Mouse (Mus musculus) spleen, adult 12 weeks (tissue): ENCODE data around the gene Copb1.
"Not testable (repeated sequence)": the region's sequence is repeated elsewhere in the genome, so short reads cannot be mapped to it uniquely, and the experiment has no call there.

Source experiments
- DNase-seq: peaks from one replicate; pipeline ENCODE4 v3.0.0; 2022; ENCODE audit warnings: low spot score

The Copb1 gene

GRCm38 (mm10) chr7:114216908-114217307 lies 37.6 kb downstream of the Copb1 start:
- no peak for DNase-seq

- no peak for DNase-seq
Measured at GRCm38 (mm10) chr7:114214385-114214784, 40.1 kb downstream of the Copb1 start.

- DNase-seq: no peak
Measured at GRCm38 (mm10) chr7:114213537-114213936, 41.0 kb downstream of the Copb1 start.

- no peak for DNase-seq
Measured at GRCm38 (mm10) chr7:114210618-114211017, 43.9 kb downstream of the Copb1 start.

- DNase-seq: no peak
Measured at GRCm38 (mm10) chr7:114209841-114210240, 44.7 kb downstream of the Copb1 start.

- no peak for DNase-seq
Measured at GRCm38 (mm10) chr7:114203491-114204359, 50.8 kb downstream of the Copb1 start.

- no peak for DNase-seq
Measured at GRCm38 (mm10) chr7:114202972-114203404, 51.5 kb downstream of the Copb1 start.

- no peak for DNase-seq
Measured at GRCm38 (mm10) chr7:114200651-114201050, 53.9 kb downstream of the Copb1 start.

- DNase-seq: no peak
Measured at GRCm38 (mm10) chr7:114199428-114200110, 54.9 kb downstream of the Copb1 start.

- DNase-seq: no peak
Measured at GRCm38 (mm10) chr7:114198252-114198651, 56.3 kb downstream of the Copb1 start.

GRCm38 (mm10) chr7:114196588-114196987 lies 57.9 kb downstream of the Copb1 start:
- DNase-seq: not testable (repeated sequence)

GRCm38 (mm10) chr7:114194788-114195187 lies 59.7 kb downstream of the Copb1 start:
- DNase-seq: not testable (repeated sequence)

GRCm38 (mm10) chr7:114194224-114194623 lies 60.3 kb downstream of the Copb1 start:
- no peak for DNase-seq

- no peak for DNase-seq
Measured at GRCm38 (mm10) chr7:114193284-114194067, 61.0 kb downstream of the Copb1 start.

GRCm38 (mm10) chr7:114192581-114192980 lies 61.9 kb downstream of the Copb1 start:
- DNase-seq: no peak

- DNase-seq: no peak
Measured at GRCm38 (mm10) chr7:114183416-114183815, 71.1 kb downstream of the Copb1 start.

- no peak for DNase-seq
Measured at GRCm38 (mm10) chr7:114182708-114183107, 71.8 kb downstream of the Copb1 start.

GRCm38 (mm10) chr7:114181391-114181790 lies 73.1 kb downstream of the Copb1 start:
- DNase-seq: no peak

GRCm38 (mm10) chr7:114176588-114176987 lies 77.9 kb downstream of the Copb1 start:
- no peak for DNase-seq

- DNase-seq: no peak
Measured at GRCm38 (mm10) chr7:114171354-114172097, 83.0 kb downstream of the Copb1 start.

- no peak for DNase-seq
Measured at GRCm38 (mm10) chr7:114169996-114170395, 84.5 kb downstream of the Copb1 start.

GRCm38 (mm10) chr7:114169381-114169780 lies 85.1 kb downstream of the Copb1 start:
- no peak for DNase-seq
